Mouse (Mus musculus): ENCODE data around the gene Dok7. TPM values are rescaled to one million over a fixed set of nuclear protein-coding genes. Genes with fewer than 3 reads are reported as not detected.

Gene Dok7
- polyA plus RNA-seq (2014; fragmentation: Nextera tagmentation; extraction: Ambion mirVana) = 0.83 and 1.4 TPM in 2 replicates

DNA sequence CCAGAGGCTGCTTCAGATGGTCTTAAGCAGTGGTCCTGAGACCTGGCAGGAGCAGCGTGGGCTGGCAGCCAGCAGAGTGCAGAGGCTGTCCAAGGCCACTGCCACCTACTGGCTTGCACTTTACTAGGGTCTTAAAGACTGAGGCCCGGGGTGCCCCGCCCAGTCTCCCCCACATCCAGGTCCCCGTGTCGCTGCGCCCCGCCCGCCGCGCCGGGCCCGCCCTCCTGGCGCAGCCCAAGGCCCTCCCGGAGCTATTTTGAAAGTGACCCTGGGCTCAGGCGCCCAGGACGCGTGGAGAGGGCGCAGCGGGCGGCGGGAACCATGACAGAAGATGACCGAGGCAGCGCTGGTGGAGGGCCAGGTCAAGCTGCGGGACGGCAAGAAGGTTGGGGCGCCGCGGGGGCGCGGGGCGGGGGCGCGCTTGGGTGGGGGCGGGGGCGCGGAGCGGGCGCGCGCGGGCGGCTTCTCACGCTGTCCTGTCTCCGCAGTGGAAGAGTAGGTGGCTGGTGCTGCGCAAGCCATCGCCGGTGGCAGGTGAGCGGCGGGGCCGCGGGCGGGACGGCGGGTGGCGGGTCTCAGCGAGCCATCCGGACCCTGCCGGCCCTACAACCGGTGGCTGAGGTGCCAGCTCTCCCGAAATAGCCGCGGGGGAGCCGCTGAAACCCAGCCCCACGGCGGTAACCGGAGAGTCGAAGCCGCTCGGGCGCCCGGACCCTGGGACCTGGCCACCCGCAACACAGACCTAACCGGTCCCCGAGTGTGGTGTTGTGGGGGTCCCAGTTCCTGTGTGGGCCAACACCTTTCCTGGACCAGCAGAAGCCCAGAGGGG is at the start of gene Dok7:
TSS of gene Dok7 (plus strand) at position 163 of the 829 bp plus-strand sequence.
- no peaks in the 10 kb centered on the region for H3K36me3 ChIP-seq (ENCODE audit: insufficient read depth)
- TF ChIP-seq CTCF (IDR thresholded peaks at IDR 0.05; ENCODE audit: low read depth) = peak; percentile 45
- H3K4me3 ChIP-seq (ENCODE audit: low read depth, low read length) = peak within 1 kb of the TSS; percentile 54
- peaks cover 27% of the 10 kb centered on the region for H3K27me3 ChIP-seq (ENCODE audit: insufficient read depth, low read length)
- ATAC-seq (ENCODE audit: insufficient read depth) (peak; percentile 69; the same call in 1 of the 2 replicates), DNase-seq (peak; percentile 66)
- H3K4me1 ChIP-seq (ENCODE audit: insufficient read depth) = peaks cover 4% of the 10 kb centered on the region; the same call in 1 of the 2 replicates
- no peak within 1 kb of the TSS for H3K27ac ChIP-seq (ENCODE audit: low read depth)
- WGBS = under 1% methylated on average over 61 of the region's 74 CpGs
- peak within 1 kb of the TSS; percentile 55 for H3K9ac ChIP-seq
- peak within 1 kb of the TSS; percentile 91 for H3K4me2 ChIP-seq
- no peaks in the 10 kb centered on the region for H3K9me3 ChIP-seq (ENCODE audit: low read depth, low read length)

GRCm38 (mm10) chr5:35009163-35009562 is 47.4 kb upstream of the Dok7 start:
- Histone ChIP-seq H3K36me3 (ENCODE audit: insufficient read depth) (peaks cover 4% of the 10 kb centered on the region; the same call in 1 of the 2 replicates), H3K9me3 (ENCODE audit: low read depth, low read length) (no peaks in the 10 kb centered on the region), H3K9ac (no peak overlapping the region), H3K4me2 (no peak overlapping the region), H3K27me3 (ENCODE audit: insufficient read depth, low read length) (no peaks in the 10 kb centered on the region), H3K27ac (ENCODE audit: low read depth) (no peak overlapping the region), H3K4me1 (ENCODE audit: insufficient read depth) (no peaks in the 10 kb centered on the region), H3K4me3 (ENCODE audit: low read depth, low read length) (no peak overlapping the region)
- TF ChIP-seq CTCF (IDR thresholded peaks at IDR 0.05; ENCODE audit: low read depth) = no peak
- DNase-seq (no peak), ATAC-seq (ENCODE audit: insufficient read depth) (no peak)
- 85% methylated on average over 4 of the region's 4 CpGs for WGBS

- no peak for TF ChIP-seq CTCF (IDR thresholded peaks at IDR 0.05; ENCODE audit: low read depth)
- H3K36me3 ChIP-seq (ENCODE audit: insufficient read depth) = peaks cover 4% of the 10 kb centered on the region; the same call in 1 of the 2 replicates
- H3K4me3 ChIP-seq (ENCODE audit: low read depth, low read length) = no peak overlapping the region
- H3K27me3 ChIP-seq (ENCODE audit: insufficient read depth, low read length) = no peaks in the 10 kb centered on the region
- ATAC-seq (ENCODE audit: insufficient read depth) = no peak
- 69% methylated on average over 5 of the region's 5 CpGs for WGBS
- no peak overlapping the region for H3K4me2 ChIP-seq
- no peaks in the 10 kb centered on the region for H3K4me1 ChIP-seq (ENCODE audit: insufficient read depth)
- no peak for DNase-seq
- no peak overlapping the region for H3K9ac ChIP-seq
- H3K27ac ChIP-seq (ENCODE audit: low read depth) = no peak overlapping the region
- no peaks in the 10 kb centered on the region for H3K9me3 ChIP-seq (ENCODE audit: low read depth, low read length)
These were observed 45.9 kb upstream of the Dok7 start for GRCm38 (mm10) chr5:35010656-35011055.

GRCm38 (mm10) chr5:35011156-35011923 is 45.2 kb upstream of the Dok7 start:
- no peak overlapping the region for H3K27ac ChIP-seq (ENCODE audit: low read depth)
- ATAC-seq (ENCODE audit: insufficient read depth) (no peak), DNase-seq (no peak)
- TF ChIP-seq CTCF (IDR thresholded peaks at IDR 0.05; ENCODE audit: low read depth) = no peak
- no peak overlapping the region for H3K4me3 ChIP-seq (ENCODE audit: low read depth, low read length)
- H3K27me3 ChIP-seq (ENCODE audit: insufficient read depth, low read length) = no peaks in the 10 kb centered on the region
- 91% methylated on average over 6 of the region's 6 CpGs for WGBS
- H3K36me3 ChIP-seq (ENCODE audit: insufficient read depth) = peaks cover 7% of the 10 kb centered on the region; the same call in 1 of the 2 replicates
- H3K4me2 ChIP-seq = no peak overlapping the region
- no peaks in the 10 kb centered on the region for H3K9me3 ChIP-seq (ENCODE audit: low read depth, low read length)
- no peak overlapping the region for H3K9ac ChIP-seq
- H3K4me1 ChIP-seq (ENCODE audit: insufficient read depth) = no peaks in the 10 kb centered on the region

DNA sequence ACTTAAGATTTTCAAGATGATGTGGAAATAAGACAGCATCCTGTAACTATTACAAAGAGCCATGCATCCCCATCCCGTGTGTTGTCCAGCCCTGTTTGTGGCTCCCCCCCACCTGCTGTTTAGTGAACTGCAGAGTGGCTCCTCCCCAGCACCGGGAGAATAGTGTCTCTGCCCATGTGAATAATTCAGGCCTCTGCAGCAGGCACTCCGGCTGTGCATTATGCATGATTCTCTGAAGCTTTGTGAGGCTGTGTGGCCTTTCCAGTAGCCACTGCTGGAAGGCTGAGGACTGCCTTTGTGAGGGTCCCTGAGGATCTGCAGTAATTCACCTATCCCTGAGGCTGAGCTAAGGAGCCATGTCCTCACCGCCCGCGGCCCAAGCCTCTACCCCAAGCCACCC is 42.5 kb upstream of the Dok7 start:
- no peak for ATAC-seq (ENCODE audit: insufficient read depth)
- no peak for DNase-seq
- no peaks in the 10 kb centered on the region for H3K27me3 ChIP-seq (ENCODE audit: insufficient read depth, low read length)
- no peak overlapping the region for H3K27ac ChIP-seq (ENCODE audit: low read depth)
- H3K9me3 ChIP-seq (ENCODE audit: low read depth, low read length) = no peaks in the 10 kb centered on the region
- no peak overlapping the region for H3K9ac ChIP-seq
- H3K4me3 ChIP-seq (ENCODE audit: low read depth, low read length) = no peak overlapping the region
- H3K4me2 ChIP-seq = no peak overlapping the region
- 82% methylated on average over 6 of the region's 6 CpGs for WGBS
- 0 out of 2 replicates have a peak, but pooled peaks cover 4% of the 10 kb centered on the region for H3K36me3 ChIP-seq (ENCODE audit: insufficient read depth)
- no peaks in the 10 kb centered on the region for H3K4me1 ChIP-seq (ENCODE audit: insufficient read depth)
- TF ChIP-seq CTCF (IDR thresholded peaks at IDR 0.05; ENCODE audit: low read depth) = no peak

DNA sequence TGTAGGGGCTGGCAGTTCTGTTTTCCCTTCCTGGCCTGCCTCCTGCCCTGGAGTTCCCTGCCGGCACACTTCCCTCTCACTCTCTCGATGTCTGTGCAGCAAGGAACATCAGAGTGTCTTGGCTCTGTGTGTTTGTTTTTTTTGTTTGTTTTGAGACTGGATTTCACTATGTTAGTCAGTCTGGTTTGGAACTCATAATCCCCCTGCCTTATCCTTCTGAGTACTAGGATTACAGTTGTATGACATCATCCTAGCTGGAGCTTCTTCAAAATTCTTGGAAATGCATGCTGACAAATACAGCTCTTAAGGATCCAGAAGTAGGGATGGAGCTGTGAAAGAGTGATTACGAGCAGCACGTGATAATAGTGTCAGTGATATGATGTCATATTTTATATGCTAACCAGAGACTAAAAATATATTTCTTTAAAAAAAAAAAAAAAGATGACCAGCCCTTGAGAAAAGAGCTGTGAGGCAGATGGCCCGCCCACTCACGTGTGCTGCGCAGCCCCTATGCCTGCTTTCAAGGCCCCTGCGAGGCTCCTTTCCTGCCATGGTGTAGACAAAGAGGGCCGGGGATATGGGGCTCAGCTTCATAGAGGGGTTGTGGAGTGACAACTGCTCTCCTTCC is 36.8 kb upstream of the Dok7 start:
- DNase-seq (no peak), ATAC-seq (ENCODE audit: insufficient read depth) (no peak)
- Histone ChIP-seq H3K4me3 (ENCODE audit: low read depth, low read length) (no peak overlapping the region), H3K27me3 (ENCODE audit: insufficient read depth, low read length) (no peaks in the 10 kb centered on the region), H3K27ac (ENCODE audit: low read depth) (peak overlapping the region; percentile 42; the same call in 1 of the 2 replicates), H3K4me1 (ENCODE audit: insufficient read depth) (no peaks in the 10 kb centered on the region), H3K4me2 (no peak overlapping the region), H3K36me3 (ENCODE audit: insufficient read depth) (peaks cover 44% of the 10 kb centered on the region), H3K9ac (no peak overlapping the region), H3K9me3 (ENCODE audit: low read depth, low read length) (no peaks in the 10 kb centered on the region)
- WGBS = 52% methylated on average over 9 of the region's 9 CpGs
- no peak for TF ChIP-seq CTCF (IDR thresholded peaks at IDR 0.05; ENCODE audit: low read depth)
